In genomic region chr10:60796028-60796427, GRCm38 (mm10) we compare ENCODE assay signal across 17 mouse cellular contexts. TPM values are rescaled to one million over a fixed set of nuclear protein-coding genes. Genes with fewer than 3 reads are reported as not detected.
DNase-seq lines count a peak whose midpoint lies in the region; ATAC-seq and TF ChIP-seq lines count a peak whose summit lies in the region.
"Had no signal": no experiment of that assay in that cellular context is flagged by ENCODE, and none has a peak within 500 bp of the region (broad histone marks: within the 10 kb centered on the region; RNA-seq: fewer than 3 reads in every experiment).

No protein-coding gene starts in this region.

- peaks cover 100% of the 10 kb centered on the region for H3K79me2 ChIP-seq in C2C12 (ENCODE audit: control insufficient read depth, insufficient read depth)

- H3K4me3 ChIP-seq in forebrain, embryonic 10.5 days, result no peak overlapping the region
- H3K4me3 ChIP-seq in forebrain, embryonic 12.5 days (replicated peaks), result no peak overlapping the region
- H3K4me3 ChIP-seq in heart, embryonic 15.5 days, result no peak overlapping the region
- H3K4me3 ChIP-seq in C2C12 (ENCODE audit: insufficient read depth, poor library complexity, severe bottlenecking), result no peak overlapping the region
- no peak overlapping the region for H3K4me3 ChIP-seq in limb, embryonic 10.5 days
- no peak overlapping the region for H3K4me3 ChIP-seq in left cerebral cortex, adult 2 months
- H3K4me3 ChIP-seq: hindbrain, embryonic 15.5 days; liver, embryonic 12.5 days had no signal

- 72% methylated on average over 5 of the region's 5 CpGs for WGBS in forebrain, embryonic 10.5 days
- WGBS in forebrain, embryonic 12.5 days, result 83% methylated on average over 5 of the region's 5 CpGs
- WGBS in heart, embryonic 15.5 days, result 53% methylated on average over 5 of the region's 5 CpGs
- WGBS in limb, embryonic 10.5 days, result 50% methylated on average over 5 of the region's 5 CpGs

- no peak for DNase-seq in forebrain, embryonic 10.5 days (ENCODE audit: extremely low spot score, low spot score)
- no peak for DNase-seq in heart, adult 18-20 months
- DNase-seq in limb, embryonic 10.5 days (ENCODE audit: low spot score), result no peak
- no peak for DNase-seq in testis, postnatal 10 days (ENCODE audit: low spot score)
- DNase-seq in left cerebral cortex, adult 2 months (ENCODE audit: extremely low spot score in 1 of 2, low spot score in 2 of 2), result no peak
- DNase-seq: cerebellum, postnatal 14 days; gastrocnemius, postnatal 25 days; kidney, adult 9 months; lung, embryonic 14.5 days; lung, postnatal 4 days; thymus, postnatal 25 days had no signal

- H3K4me2 ChIP-seq in forebrain, embryonic 12.5 days, result no peak overlapping the region
- H3K4me2 ChIP-seq in heart, embryonic 15.5 days, result no peak overlapping the region
- H3K4me2 ChIP-seq: hindbrain, embryonic 15.5 days; liver, embryonic 12.5 days; lung, embryonic 14.5 days; midbrain, embryonic 11.5 days had no signal

- ATAC-seq in forebrain, embryonic 12.5 days (ENCODE audit: low FRiP score), result no peak
- ATAC-seq in heart, embryonic 15.5 days (replicated peaks; ENCODE audit: insufficient number of reproducible peaks, insufficient read depth, low FRiP score, low read depth), result no peak
- ATAC-seq: liver, embryonic 12.5 days had no signal

- H3K9ac ChIP-seq in forebrain, embryonic 12.5 days, result no peak overlapping the region
- H3K9ac ChIP-seq in heart, embryonic 15.5 days, result no peak overlapping the region
- H3K9ac ChIP-seq: hindbrain, embryonic 15.5 days; liver, embryonic 12.5 days; lung, embryonic 14.5 days had no signal

- no peak for TF ChIP-seq CTCF in C2C12 (IDR thresholded peaks at IDR 0.05; ENCODE audit: control insufficient read depth, insufficient read depth, insufficient read length)
- TF ChIP-seq CTCF in left cerebral cortex, adult 2 months (IDR thresholded peaks at IDR 0.05), result no peak

- no peaks in the 10 kb centered on the region for H3K9me3 ChIP-seq in forebrain, embryonic 10.5 days
- H3K9me3 ChIP-seq in forebrain, embryonic 12.5 days, result no peaks in the 10 kb centered on the region
- no peaks in the 10 kb centered on the region for H3K9me3 ChIP-seq in heart, embryonic 15.5 days (replicated peaks)
- H3K9me3 ChIP-seq in limb, embryonic 10.5 days (replicated peaks), result no peaks in the 10 kb centered on the region
- H3K9me3 ChIP-seq: hindbrain, embryonic 15.5 days; liver, embryonic 12.5 days had no signal

- H3K79me3 ChIP-seq in C2C12 (ENCODE audit: low read depth), result peaks cover 95% of the 10 kb centered on the region

- peaks cover 91% of the 10 kb centered on the region for H3K4me1 ChIP-seq in forebrain, embryonic 10.5 days
- peaks cover 44% of the 10 kb centered on the region for H3K4me1 ChIP-seq in forebrain, embryonic 12.5 days
- H3K4me1 ChIP-seq in heart, embryonic 15.5 days (replicated peaks), result peaks cover 92% of the 10 kb centered on the region
- peaks cover 94% of the 10 kb centered on the region for H3K4me1 ChIP-seq in limb, embryonic 10.5 days

- peak overlapping the region; percentile 81; the same call in 1 of the 2 replicates for H3K27ac ChIP-seq in forebrain, embryonic 10.5 days
- no peak overlapping the region for H3K27ac ChIP-seq in forebrain, embryonic 12.5 days
- H3K27ac ChIP-seq in heart, embryonic 15.5 days, result peak overlapping the region; percentile 20
- H3K27ac ChIP-seq in limb, embryonic 10.5 days, result peak overlapping the region; percentile 86
- no peak overlapping the region for H3K27ac ChIP-seq in left cerebral cortex, adult 2 months
- H3K27ac ChIP-seq: hindbrain, embryonic 15.5 days; liver, embryonic 12.5 days had no signal

- H3K27me3 ChIP-seq in forebrain, embryonic 10.5 days (ENCODE audit: poor library complexity, severe bottlenecking), result peaks cover 54% of the 10 kb centered on the region
- H3K27me3 ChIP-seq in forebrain, embryonic 12.5 days, result peaks cover 23% of the 10 kb centered on the region
- H3K27me3 ChIP-seq in heart, embryonic 15.5 days, result no peaks in the 10 kb centered on the region
- no peaks in the 10 kb centered on the region for H3K27me3 ChIP-seq in C2C12 (ENCODE audit: control insufficient read depth, insufficient read depth, insufficient read length)
- H3K27me3 ChIP-seq in limb, embryonic 10.5 days (ENCODE audit: low read depth, poor library complexity, severe bottlenecking), result no peaks in the 10 kb centered on the region

- peak overlapping the region; percentile 44 for H3ac ChIP-seq in C2C12 (ENCODE audit: control insufficient read depth, insufficient read length, low read depth)

- no peaks in the 10 kb centered on the region for H3K36me3 ChIP-seq in forebrain, embryonic 10.5 days (replicated peaks)
- H3K36me3 ChIP-seq in forebrain, embryonic 12.5 days (replicated peaks), result no peaks in the 10 kb centered on the region
- no peaks in the 10 kb centered on the region for H3K36me3 ChIP-seq in heart, embryonic 15.5 days
- H3K36me3 ChIP-seq in C2C12 (ENCODE audit: control insufficient read depth, insufficient read depth), result peaks cover 45% of the 10 kb centered on the region
- H3K36me3 ChIP-seq in limb, embryonic 10.5 days, result peaks cover 2% of the 10 kb centered on the region; the same call in 1 of the 2 replicates
- H3K36me3 ChIP-seq: hindbrain, embryonic 15.5 days; liver, embryonic 12.5 days had no signal

- intact Hi-C loops in left cerebral cortex, adult 2 months (cut with DNase I), result no loop called here

TF ChIP-seq in C2C12, 6 proteins besides CTCF, POLR2A, EP300 and RAD21:
- no peak for TF ChIP-seq MYOG (IDR thresholded peaks at IDR 0.05; ENCODE audit: control insufficient read depth, extremely low read depth, insufficient read length)
- no peak for TF ChIP-seq USF1 (IDR thresholded peaks at IDR 0.05; ENCODE audit: low read depth)
- no peak for TF ChIP-seq FOSL1 (IDR thresholded peaks at IDR 0.05; ENCODE audit: insufficient read depth, low read length, poor library complexity, severe bottlenecking)
- TF ChIP-seq CEBPB (IDR thresholded peaks at IDR 0.05; ENCODE audit: low read depth), result no peak
- no peak for TF ChIP-seq MAX (IDR thresholded peaks at IDR 0.05)
- TF ChIP-seq MYOD1 (IDR thresholded peaks at IDR 0.05; ENCODE audit: control insufficient read depth, insufficient read length, low read depth), result no peak

RNA-seq across cellular contexts. Expression of gene Unc5b, which starts 35.4 kb away (rescaled TPM):
- 3.2 and 3.4 TPM in 2 replicates for polyA plus RNA-seq in forebrain, embryonic 10.5 days (2016; fragmentation: Nextera tagmentation; extraction: Ambion mirVana)
- 3.6 and 4.7 TPM in 2 replicates for polyA plus RNA-seq in forebrain, embryonic 12.5 days (2016; fragmentation: Nextera tagmentation; extraction: Ambion mirVana)
- polyA plus RNA-seq in heart, embryonic 15.5 days (2015; fragmentation: Nextera tagmentation; extraction: Ambion mirVana), result 11.7 TPM in 2 replicates
- total RNA-seq in heart, adult 18-20 months (2021), result 10 to 100 TPM in 1 of 2 experiments, 1 to 10 TPM in 1; 8.2 to 10.4 TPM
- polyA plus RNA-seq in C2C12 (2012; fragmentation: generic; extraction: Trizol), result 142 TPM
- 10.2 and 11.8 TPM in 2 replicates for polyA plus RNA-seq in limb, embryonic 10.5 days (2016; fragmentation: Nextera tagmentation; extraction: Ambion mirVana)
- total RNA-seq in left cerebral cortex, adult 2 months (2021), result 10 to 100 TPM in 1 of 2 experiments, 1 to 10 TPM in 1; 9.0 to 10.3 TPM

RNA-seq across cellular contexts. Expression of gene Slc29a3, which starts 43.4 kb away (rescaled TPM):
- 6.3 and 7.1 TPM in 2 replicates for polyA plus RNA-seq in forebrain, embryonic 10.5 days (2016; fragmentation: Nextera tagmentation; extraction: Ambion mirVana)
- 9.6 and 10.3 TPM in 2 replicates for polyA plus RNA-seq in forebrain, embryonic 12.5 days (2016; fragmentation: Nextera tagmentation; extraction: Ambion mirVana)
- 4.5 and 9.2 TPM in 2 replicates for polyA plus RNA-seq in heart, embryonic 15.5 days (2015; fragmentation: Nextera tagmentation; extraction: Ambion mirVana)
- total RNA-seq in heart, adult 18-20 months (2021), result 1 to 10 TPM; 3.1 to 5.5 TPM
- 4.4 TPM for polyA plus RNA-seq in C2C12 (2012; fragmentation: generic; extraction: Trizol)
- polyA plus RNA-seq in limb, embryonic 10.5 days (2016; fragmentation: Nextera tagmentation; extraction: Ambion mirVana), result 7.0 and 8.0 TPM in 2 replicates
- total RNA-seq in left cerebral cortex, adult 2 months (2021), result 10 to 100 TPM; 13.0 to 13.2 TPM

Comparison
In these comparisons a context has a peak if more than half of its experiments do, and no peak if none do; other contexts are left out.
1. H3K27ac ChIP-seq: peak in forebrain, embryonic 10.5 days (single experiment), heart, embryonic 15.5 days (single experiment) and limb, embryonic 10.5 days (single experiment); none in forebrain, embryonic 12.5 days (single experiment) and left cerebral cortex, adult 2 months (single experiment).
2. RNA of gene Unc5b, which starts 35.4 kb away (polyA plus RNA-seq): 142 TPM in C2C12 (single experiment); 10.2 to 11.8 TPM in limb, embryonic 10.5 days, 11.7 TPM in heart, embryonic 15.5 days, 3.6 to 4.7 TPM in forebrain, embryonic 12.5 days and 3.2 to 3.4 TPM in forebrain, embryonic 10.5 days; every median in the first group is over 10 times any median in the second.